18 mouse cellular contexts compared by ENCODE assay signal in the genomic region with DNA sequence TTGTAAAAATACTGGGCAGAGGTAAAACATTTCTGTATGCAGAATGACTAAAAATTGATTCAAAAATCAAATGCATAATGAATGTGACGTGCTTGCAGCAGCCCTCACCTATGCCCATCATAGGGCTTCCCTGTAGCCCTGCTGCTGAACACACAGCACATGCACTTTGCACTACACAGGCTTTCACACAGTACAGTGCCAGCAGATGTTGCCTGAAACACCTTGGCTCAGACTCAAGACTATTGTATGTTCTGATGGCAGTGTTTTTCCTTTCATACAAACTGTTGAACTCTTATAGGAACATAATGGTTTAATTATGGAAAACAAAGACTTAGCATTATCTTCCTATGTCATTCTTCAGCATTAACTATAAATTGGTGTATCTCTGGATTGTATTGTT.
DNase-seq lines count a peak whose midpoint lies in the region; ATAC-seq and TF ChIP-seq lines count a peak whose summit lies in the region.
"Had no signal": no experiment of that assay in that cellular context is flagged by ENCODE, and none has a peak within 500 bp of the region (broad histone marks: within the 10 kb centered on the region; RNA-seq: fewer than 3 reads in every experiment).

No protein-coding gene starts in this region.

- TF ChIP-seq POLR2A in brain, embryonic 14.5 days (IDR thresholded peaks at IDR 0.05; ENCODE audit: borderline replicate concordance, extremely low read depth, insufficient read depth, insufficient read length, poor library complexity, severe bottlenecking) = no peak

- no peak overlapping the region for H3K9ac ChIP-seq in forebrain, embryonic 14.5 days (ENCODE audit: low read length)
- H3K9ac ChIP-seq in forebrain, embryonic 13.5 days = no peak overlapping the region
- H3K9ac ChIP-seq: embryonic facial prominence, embryonic 13.5 days; forebrain, embryonic 15.5 days; forebrain, postnatal 0 days had no signal

- TF ChIP-seq CTCF in brain, embryonic 14.5 days (IDR thresholded peaks at IDR 0.05; ENCODE audit: borderline replicate concordance, extremely low read depth, insufficient read depth, insufficient read length) = no peak

- ATAC-seq in forebrain, embryonic 14.5 days = no peak
- ATAC-seq in forebrain, embryonic 13.5 days = no peak
- ATAC-seq: forebrain, embryonic 15.5 days; forebrain, postnatal 0 days had no signal

- H3K36me3 ChIP-seq in forebrain, embryonic 14.5 days (ENCODE audit: control insufficient read depth, insufficient read depth, low read length) = no peaks in the 10 kb centered on the region
- H3K36me3 ChIP-seq in forebrain, embryonic 13.5 days (ENCODE audit: poor library complexity, severe bottlenecking) = no peaks in the 10 kb centered on the region
- H3K36me3 ChIP-seq: embryonic facial prominence, embryonic 13.5 days; forebrain, embryonic 15.5 days had no signal

- peak; percentile 48 for DNase-seq in forebrain, embryonic 14.5 days (ENCODE audit: low spot score)
- peak; percentile 20 for DNase-seq in kidney, postnatal 14 days
- no peak for DNase-seq in kidney, adult 9 months
- peak; percentile 59 for DNase-seq in adipocyte (ENCODE audit: low spot score)
- peak; percentile 50 for DNase-seq in brain, embryonic 14.5 days (ENCODE audit: low read depth)
- no peak for DNase-seq in cerebellum, adult 11-12 months
- DNase-seq: adrenal gland, adult 8-10 months; adrenal gland, postnatal 14 days; adrenal gland, postnatal 36 days; cerebellum, adult 11 months; cerebellum, adult 2 months; cerebellum, adult 9-10 months; cerebellum, postnatal 10 days; cerebellum, postnatal 25 days; forebrain, postnatal 0 days had no signal

- H3K4me2 ChIP-seq in forebrain, embryonic 14.5 days (ENCODE audit: low read length) = no peak overlapping the region
- H3K4me2 ChIP-seq in forebrain, embryonic 13.5 days = no peak overlapping the region
- H3K4me2 ChIP-seq: embryonic facial prominence, embryonic 13.5 days; forebrain, embryonic 15.5 days had no signal

- H3K9me3 ChIP-seq in forebrain, embryonic 14.5 days (replicated peaks; ENCODE audit: control insufficient read depth, low read length) = no peaks in the 10 kb centered on the region
- no peaks in the 10 kb centered on the region for H3K9me3 ChIP-seq in forebrain, embryonic 13.5 days (replicated peaks)
- H3K9me3 ChIP-seq: embryonic facial prominence, embryonic 13.5 days; forebrain, embryonic 15.5 days had no signal

- 70% methylated on average over 1 of the region's 1 CpGs for WGBS in forebrain, embryonic 14.5 days
- WGBS in forebrain, embryonic 13.5 days = 88% methylated on average over 1 of the region's 1 CpGs

- peaks cover 9% of the 10 kb centered on the region for H3K4me1 ChIP-seq in forebrain, embryonic 14.5 days (ENCODE audit: control insufficient read depth, insufficient read depth, low read length)
- peaks cover 15% of the 10 kb centered on the region for H3K4me1 ChIP-seq in forebrain, embryonic 13.5 days

- H3K27me3 ChIP-seq in forebrain, embryonic 14.5 days (replicated peaks; ENCODE audit: control insufficient read depth, insufficient read depth, low read length) = no peaks in the 10 kb centered on the region
- H3K27me3 ChIP-seq in forebrain, embryonic 13.5 days = no peaks in the 10 kb centered on the region
- H3K27me3 ChIP-seq: embryonic facial prominence, embryonic 13.5 days; forebrain, embryonic 15.5 days had no signal

- H3K27ac ChIP-seq in forebrain, embryonic 14.5 days (ENCODE audit: low read depth, low read length) = no peak overlapping the region
- H3K27ac ChIP-seq in forebrain, embryonic 13.5 days = no peak overlapping the region
- H3K27ac ChIP-seq: embryonic facial prominence, embryonic 13.5 days; forebrain, embryonic 15.5 days had no signal

- no peak overlapping the region for H3K4me3 ChIP-seq in forebrain, embryonic 14.5 days (ENCODE audit: low read depth, low read length)
- no peak overlapping the region for H3K4me3 ChIP-seq in forebrain, embryonic 13.5 days
- H3K4me3 ChIP-seq: embryonic facial prominence, embryonic 13.5 days; forebrain, embryonic 15.5 days had no signal

Comparison
In these comparisons a context has a peak if more than half of its experiments do, and no peak if none do; other contexts are left out.
1. DNase-seq: peak in forebrain, embryonic 14.5 days (single experiment), kidney, postnatal 14 days (single experiment), adipocyte (single experiment) and brain, embryonic 14.5 days (single experiment); none in kidney, adult 9 months (single experiment) and cerebellum, adult 11-12 months (single experiment).